Mouse (Mus musculus): ENCODE results near the gene Cenpq. TPM values are rescaled to one million over a fixed set of nuclear protein-coding genes. Genes with fewer than 3 reads are reported as not detected.

Cenpq gene
- total and polyA plus RNA-seq, 2 experiments from 2014 or later, result 7.6 to 10.7 TPM

GRCm38 (mm10) chr17:40879924-40880691, 54.7 kb downstream of the Cenpq start, which contains the start of gene 9130008F23Rik:
Gene 9130008F23Rik (minus strand): TSS chr17:40880559.
- Histone ChIP-seq H3K4me1 (ENCODE audit: insufficient read depth) (no peaks in the 10 kb centered on the region), H3K4me2 (ENCODE audit: low read depth) (peak within 1 kb of the TSS; percentile 94), H3K9ac (peak within 1 kb of the TSS; percentile 53), H3K4me3 (ENCODE audit: low read depth, low read length) (peak within 1 kb of the TSS; percentile 57), H3K9me3 (ENCODE audit: low read length) (no peaks in the 10 kb centered on the region), H3K36me3 (ENCODE audit: insufficient read depth) (no peaks in the 10 kb centered on the region), H3K27me3 (ENCODE audit: insufficient read depth, low read length) (no peaks in the 10 kb centered on the region), H3K27ac (ENCODE audit: low read depth, low read length) (no peak within 1 kb of the TSS)
- WGBS, result 2% methylated on average over 40 of the region's 40 CpGs
- no peak for TF ChIP-seq CTCF (IDR thresholded peaks at IDR 0.05; ENCODE audit: low read depth)
- DNase-seq (peak; percentile 42), ATAC-seq (peak; percentile 76)

- WGBS, result 14% methylated on average over 6 of the region's 6 CpGs
- H3K9me3 ChIP-seq (ENCODE audit: low read length), result no peaks in the 10 kb centered on the region
These were observed 55.3 kb downstream of the Cenpq start for GRCm38 (mm10) chr17:40879528-40879923.

GRCm38 (mm10) chr17:40877741-40878140, 57.1 kb downstream of the Cenpq start:
- Histone ChIP-seq H3K27me3 (ENCODE audit: insufficient read depth, low read length) (no peaks in the 10 kb centered on the region), H3K4me2 (ENCODE audit: low read depth) (no peak overlapping the region), H3K36me3 (ENCODE audit: insufficient read depth) (no peaks in the 10 kb centered on the region), H3K9me3 (ENCODE audit: low read length) (no peaks in the 10 kb centered on the region), H3K9ac (no peak overlapping the region), H3K27ac (ENCODE audit: low read depth, low read length) (no peak overlapping the region), H3K4me3 (ENCODE audit: low read depth, low read length) (no peak overlapping the region), H3K4me1 (ENCODE audit: insufficient read depth) (no peaks in the 10 kb centered on the region)
- TF ChIP-seq CTCF (IDR thresholded peaks at IDR 0.05; ENCODE audit: low read depth), result no peak
- no peak for DNase-seq
- 54% methylated on average over 3 of the region's 3 CpGs for WGBS
- ATAC-seq, result no peak

More at GRCm38 (mm10) chr17:40879528-40879923, 55.3 kb downstream of the Cenpq start:
- Histone ChIP-seq H3K4me1 (ENCODE audit: insufficient read depth) (no peaks in the 10 kb centered on the region), H3K36me3 (ENCODE audit: insufficient read depth) (no peaks in the 10 kb centered on the region), H3K4me2 (ENCODE audit: low read depth) (peak overlapping the region; percentile 94), H3K27me3 (ENCODE audit: insufficient read depth, low read length) (no peaks in the 10 kb centered on the region), H3K9ac (peak overlapping the region; percentile 53; the same call in 1 of the 2 replicates), H3K4me3 (ENCODE audit: low read depth, low read length) (peak overlapping the region; percentile 57), H3K27ac (ENCODE audit: low read depth, low read length) (no peak overlapping the region)
- DNase-seq (peak; percentile 1), ATAC-seq (no peak)
- TF ChIP-seq CTCF (IDR thresholded peaks at IDR 0.05; ENCODE audit: low read depth), result no peak

- Histone ChIP-seq H3K4me1 (ENCODE audit: insufficient read depth) (no peaks in the 10 kb centered on the region), H3K4me3 (ENCODE audit: low read depth, low read length) (no peak overlapping the region), H3K36me3 (ENCODE audit: insufficient read depth) (no peaks in the 10 kb centered on the region), H3K27me3 (ENCODE audit: insufficient read depth, low read length) (no peaks in the 10 kb centered on the region), H3K9ac (no peak overlapping the region), H3K27ac (ENCODE audit: low read depth, low read length) (no peak overlapping the region), H3K4me2 (ENCODE audit: low read depth) (no peak overlapping the region), H3K9me3 (ENCODE audit: low read length) (no peaks in the 10 kb centered on the region)
- no peak for TF ChIP-seq CTCF (IDR thresholded peaks at IDR 0.05; ENCODE audit: low read depth)
- DNase-seq (no peak), ATAC-seq (no peak)
- 96% methylated on average over 1 of the region's 1 CpGs for WGBS
These were observed 59.3 kb downstream of the Cenpq start for GRCm38 (mm10) chr17:40875568-40875967.

DNA sequence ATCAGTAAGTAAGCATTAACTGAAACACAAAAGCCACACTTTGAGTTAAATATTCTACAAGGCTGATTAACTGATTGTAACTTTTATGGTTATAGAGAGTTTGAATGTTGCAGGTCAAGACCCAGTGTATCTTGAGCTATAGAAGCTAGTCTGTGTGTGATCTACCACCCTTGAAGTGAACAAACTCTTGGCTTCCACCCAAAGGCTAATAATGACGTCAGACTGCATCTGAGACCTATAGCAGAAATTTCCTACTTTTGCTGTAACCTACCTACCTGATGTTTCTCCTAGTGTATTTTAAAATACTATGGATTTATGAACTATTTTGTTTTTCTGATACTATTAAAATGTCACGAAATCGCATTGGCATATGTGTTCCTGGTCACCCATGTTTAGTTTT, 60.1 kb downstream of the Cenpq start:
- TF ChIP-seq CTCF (IDR thresholded peaks at IDR 0.05; ENCODE audit: low read depth), result no peak
- Histone ChIP-seq H3K27me3 (ENCODE audit: insufficient read depth, low read length) (no peaks in the 10 kb centered on the region), H3K36me3 (ENCODE audit: insufficient read depth) (no peaks in the 10 kb centered on the region), H3K9me3 (ENCODE audit: low read length) (no peaks in the 10 kb centered on the region), H3K4me2 (ENCODE audit: low read depth) (no peak overlapping the region), H3K4me3 (ENCODE audit: low read depth, low read length) (no peak overlapping the region), H3K4me1 (ENCODE audit: insufficient read depth) (no peaks in the 10 kb centered on the region), H3K27ac (ENCODE audit: low read depth, low read length) (no peak overlapping the region), H3K9ac (no peak overlapping the region)
- WGBS, result 81% methylated on average over 3 of the region's 3 CpGs
- no peak for ATAC-seq
- DNase-seq, result no peak

- ATAC-seq, result no peak
- Histone ChIP-seq H3K4me3 (ENCODE audit: low read depth, low read length) (no peak overlapping the region), H3K4me1 (ENCODE audit: insufficient read depth) (no peaks in the 10 kb centered on the region), H3K4me2 (ENCODE audit: low read depth) (no peak overlapping the region), H3K36me3 (ENCODE audit: insufficient read depth) (no peaks in the 10 kb centered on the region), H3K27ac (ENCODE audit: low read depth, low read length) (no peak overlapping the region), H3K9me3 (ENCODE audit: low read length) (no peaks in the 10 kb centered on the region), H3K9ac (no peak overlapping the region), H3K27me3 (ENCODE audit: insufficient read depth, low read length) (no peaks in the 10 kb centered on the region)
- whole genome bisulfite sequencing, result 79% methylated on average over 2 of the region's 2 CpGs
- DNase-seq, result no peak
- TF ChIP-seq CTCF (IDR thresholded peaks at IDR 0.05; ENCODE audit: low read depth), result no peak
These were observed 61.2 kb downstream of the Cenpq start for GRCm38 (mm10) chr17:40873582-40874011.

Other genes with a start within 250 kb of the Cenpq start
- not detected in 2 replicates for gene Esp1, start 207.9 kb downstream of the Cenpq start, total RNA-seq (2014; rRNA removed)
- gene Esp1, start 207.9 kb downstream of the Cenpq start, polyA plus RNA-seq (2015; fragmentation: Nextera tagmentation; extraction: Ambion mirVana), result not detected in 2 replicates
- 0.31 TPM in 1 of 2 replicates, not detected in the other for gene Crisp2, start 128.0 kb downstream of the Cenpq start, total RNA-seq (2014; rRNA removed)
- not detected in 2 replicates for gene Crisp2, start 128.0 kb downstream of the Cenpq start, polyA plus RNA-seq (2015; fragmentation: Nextera tagmentation; extraction: Ambion mirVana)
- not detected in 2 replicates for gene Rhag, start 123.9 kb downstream of the Cenpq start, total RNA-seq (2014; rRNA removed)
- not detected in 2 replicates for gene Rhag, start 123.9 kb downstream of the Cenpq start, polyA plus RNA-seq (2015; fragmentation: Nextera tagmentation; extraction: Ambion mirVana)
- gene 9130008F23Rik, start 54.5 kb downstream of the Cenpq start, total RNA-seq (2014; rRNA removed), result 1.7 and 2.1 TPM in 2 replicates
- gene 9130008F23Rik, start 54.5 kb downstream of the Cenpq start, polyA plus RNA-seq (2015; fragmentation: Nextera tagmentation; extraction: Ambion mirVana), result 0.47 and 0.52 TPM in 2 replicates
- not detected in 2 replicates for gene Glyatl3, start 20.7 kb downstream of the Cenpq start, total RNA-seq (2014; rRNA removed)
- not detected in 2 replicates for gene Glyatl3, start 20.7 kb downstream of the Cenpq start, polyA plus RNA-seq (2015; fragmentation: Nextera tagmentation; extraction: Ambion mirVana)
- 15.5 and 18.6 TPM in 2 replicates for gene Mut, start 362 bp downstream of the Cenpq start, total RNA-seq (2014; rRNA removed)
- 13.8 and 17.8 TPM in 2 replicates for gene Mut, start 362 bp downstream of the Cenpq start, polyA plus RNA-seq (2015; fragmentation: Nextera tagmentation; extraction: Ambion mirVana)

All from forebrain, postnatal 0 days (tissue).